Mouse (Mus musculus) cerebellum, adult (tissue): ENCODE data around the gene Csf3.
"Not testable (repeated sequence)": the region's sequence is repeated elsewhere in the genome, so short reads cannot be mapped to it uniquely, and the experiment has no call there.

Experiments
- ATAC-seq: cut with Nextera tagmentation; 2 replicates; pipeline ENCODE4 v1.9.2; 2017; ENCODE audit warnings: mild to moderate bottlenecking, moderate library complexity, mixed read lengths; ENCODE audit not compliant: insufficient number of reproducible peaks, low FRiP score, low TSS enrichment

The Csf3 gene

DNA sequence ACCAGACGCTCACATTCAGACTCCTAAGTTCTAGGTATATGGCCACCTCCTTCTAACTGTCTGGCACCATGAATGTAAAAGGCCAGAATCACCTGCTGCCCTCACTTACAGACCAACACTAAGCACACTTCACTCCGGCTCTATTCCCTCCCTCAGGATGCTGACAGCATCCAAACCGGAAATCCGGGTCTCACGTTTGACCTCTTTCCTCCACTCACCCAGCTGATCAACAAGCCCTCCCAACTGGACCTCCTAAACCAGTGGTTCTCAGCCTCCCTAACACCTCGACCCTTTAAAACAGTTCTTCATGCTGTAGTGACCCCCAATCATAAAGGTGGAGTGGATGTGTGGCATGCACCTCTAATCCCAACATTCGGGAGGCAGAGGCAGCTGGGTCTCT is 22.0 kb downstream of the Csf3 start:
- no peak for ATAC-seq

DNA sequence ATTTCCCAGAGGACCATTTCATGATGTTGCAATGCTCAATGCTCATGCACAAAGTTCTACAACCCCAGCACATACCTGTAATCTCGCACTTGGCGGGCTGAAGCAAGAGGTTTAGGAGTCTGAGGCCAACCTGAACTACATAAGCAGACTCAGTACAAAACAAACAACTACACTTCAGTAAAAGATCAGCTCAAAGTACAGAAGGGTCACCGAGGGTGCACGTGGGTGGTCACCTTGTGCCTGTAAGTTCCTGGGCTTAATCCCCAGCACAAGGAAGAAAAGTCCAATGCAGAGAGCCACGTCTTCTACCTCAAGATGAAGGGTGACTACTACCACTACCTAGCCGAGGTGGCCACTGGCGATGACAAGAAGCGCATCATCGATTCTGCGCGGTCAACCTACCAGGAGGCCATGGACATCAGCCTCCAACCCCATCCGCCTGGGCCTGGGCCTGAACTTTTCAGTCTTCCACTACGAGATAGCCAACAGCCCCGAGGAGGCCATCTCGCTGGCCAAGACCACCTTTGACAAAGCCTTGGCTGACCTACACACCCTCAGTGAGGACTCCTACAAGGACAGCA is 25.0 kb downstream of the Csf3 start:
- ATAC-seq = no peak

DNA sequence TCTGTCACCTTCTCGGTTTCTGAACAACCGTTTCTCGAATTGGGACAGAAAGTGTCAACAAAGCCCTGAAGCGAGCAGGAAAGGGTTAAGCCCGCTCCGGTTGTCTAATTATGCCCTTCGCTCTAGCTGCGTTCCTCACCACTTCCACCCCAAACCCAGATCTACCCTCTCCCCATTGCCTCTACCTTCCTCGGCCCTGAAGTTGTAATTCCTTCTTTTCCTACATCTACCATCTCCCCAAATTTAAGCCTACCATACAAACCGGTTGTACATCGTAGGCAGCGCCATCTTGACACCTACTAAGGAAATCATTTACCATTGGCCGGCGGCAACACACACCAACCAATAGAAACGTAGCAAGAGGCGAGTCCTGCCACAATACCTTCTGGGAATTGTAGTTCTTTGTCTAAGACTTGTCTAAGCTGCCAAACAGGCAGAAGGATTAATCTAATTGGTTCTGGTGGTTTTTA is 28.1 kb downstream of the Csf3 start, which contains the start of gene Med24:
Med24 (minus strand) TSS at position 317 of the 470 bp plus-strand sequence.
- ATAC-seq = peak; percentile 97

DNA sequence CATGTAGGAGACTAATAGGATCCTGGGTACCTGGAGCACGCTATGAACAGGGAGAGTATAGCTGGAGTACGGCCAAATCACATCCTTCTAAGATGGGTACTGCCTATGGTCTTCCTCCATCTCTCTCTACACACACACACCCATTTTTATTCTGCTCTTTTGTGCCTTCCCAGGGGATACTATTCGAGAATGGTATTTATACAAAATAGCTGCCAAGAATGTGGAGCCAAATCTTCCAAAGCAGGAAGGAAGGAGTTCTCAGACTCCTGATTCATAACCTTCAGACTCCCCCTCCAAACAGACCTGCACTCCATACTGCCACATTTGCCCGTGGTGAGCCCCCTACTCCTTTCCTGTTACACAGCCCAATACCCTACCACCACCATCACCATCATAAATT is 29.7 kb downstream of the Csf3 start:
- no peak for ATAC-seq

DNA sequence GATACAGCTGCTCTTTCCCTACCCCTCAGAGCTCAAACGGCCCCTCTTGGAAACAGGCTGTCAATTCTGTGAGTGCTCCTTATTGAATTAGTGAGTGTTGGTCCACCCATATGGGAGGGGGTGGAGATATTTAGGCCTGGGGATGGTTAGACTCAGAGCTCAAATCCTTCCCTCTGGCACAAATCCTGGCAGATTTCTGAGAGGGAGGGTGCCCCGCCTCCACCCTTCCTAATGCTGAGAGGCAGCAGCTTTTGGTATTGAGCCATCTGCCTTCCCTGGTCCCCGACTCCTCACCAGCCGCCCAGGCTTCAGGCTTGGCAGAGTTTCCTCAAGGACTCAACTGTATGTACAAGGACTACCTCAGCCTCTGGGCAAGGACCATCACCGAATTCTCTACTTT is 30.1 kb downstream of the Csf3 start:
- ATAC-seq = no peak

DNA sequence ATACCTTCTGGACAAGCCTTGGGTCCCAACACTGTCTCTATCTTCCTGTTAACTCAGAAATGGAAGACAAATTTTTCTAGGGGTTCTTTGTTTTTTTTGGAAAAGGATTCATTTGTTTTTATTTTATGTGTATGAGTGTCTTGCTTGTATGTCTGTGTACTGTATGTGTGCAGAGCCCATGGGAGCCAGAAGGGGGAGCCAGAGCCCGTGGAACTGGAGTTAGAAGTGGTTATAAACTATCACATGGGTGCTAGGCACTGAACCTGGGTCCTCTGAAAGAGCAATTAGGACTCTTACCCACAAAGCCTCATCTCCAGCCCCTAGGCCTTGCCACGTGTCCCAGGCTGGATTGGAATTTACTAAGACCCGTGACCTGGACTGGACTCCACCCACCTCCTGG is 33.0 kb downstream of the Csf3 start:
- ATAC-seq = no peak

DNA sequence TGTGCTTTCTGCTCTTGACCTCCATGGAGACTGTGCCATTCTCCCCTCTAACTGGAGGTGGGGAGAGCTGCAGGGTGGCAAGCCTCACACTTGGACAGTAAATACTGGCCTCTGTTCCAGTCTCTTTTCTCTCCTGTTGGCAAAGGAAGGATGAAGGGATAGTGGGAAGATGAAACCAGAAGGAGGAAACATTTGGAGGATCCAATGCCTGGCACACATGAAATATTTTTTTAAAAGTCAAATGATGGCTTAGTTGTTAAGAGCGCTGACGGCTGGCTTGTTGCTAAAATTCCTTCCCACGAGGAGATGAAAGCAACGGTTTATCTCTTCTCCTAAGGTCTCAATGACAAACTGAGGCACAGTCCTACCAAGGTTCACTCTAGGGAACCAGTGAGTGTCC is 34.0 kb downstream of the Csf3 start:
- no peak for ATAC-seq

DNA sequence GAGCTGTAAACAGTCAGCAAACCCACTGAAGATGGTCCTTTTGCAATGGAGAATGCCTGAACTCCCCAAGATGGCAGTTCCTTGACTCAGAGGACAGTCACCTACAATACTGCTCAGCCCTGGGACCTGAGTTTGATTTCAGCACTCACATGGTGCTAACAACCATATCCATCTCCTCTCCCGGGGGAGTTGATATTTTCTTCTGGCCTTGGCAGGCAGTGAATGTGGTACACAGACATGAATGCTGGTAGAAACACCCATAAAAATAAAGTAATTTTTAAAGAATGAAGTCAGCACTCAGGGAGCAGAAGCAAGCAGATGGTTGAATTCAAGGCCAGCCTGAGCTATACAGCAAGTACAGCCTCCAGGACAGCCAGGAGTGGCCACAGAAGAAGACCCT is 35.1 kb downstream of the Csf3 start:
- ATAC-seq = no peak

DNA sequence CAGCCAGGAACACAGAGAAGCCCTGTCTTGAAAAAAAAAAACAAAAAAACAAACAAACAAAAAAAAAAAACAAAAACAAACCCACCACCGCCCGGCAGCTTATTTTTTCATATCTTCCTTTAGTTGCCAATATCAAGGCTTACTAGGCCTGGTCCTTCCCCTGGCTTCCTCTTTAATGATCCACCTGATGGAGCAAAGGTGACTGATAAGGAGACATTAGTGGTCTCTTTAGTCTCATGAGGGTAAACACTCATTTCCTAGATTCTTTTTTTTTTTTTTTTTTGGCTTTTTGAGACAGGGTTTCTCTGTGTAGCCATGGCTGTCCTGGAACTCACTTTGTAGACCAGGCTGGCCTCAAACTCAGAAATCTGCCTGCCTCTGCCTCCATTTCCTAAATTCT is 36.2 kb downstream of the Csf3 start:
- not testable (repeated sequence) for ATAC-seq

DNA sequence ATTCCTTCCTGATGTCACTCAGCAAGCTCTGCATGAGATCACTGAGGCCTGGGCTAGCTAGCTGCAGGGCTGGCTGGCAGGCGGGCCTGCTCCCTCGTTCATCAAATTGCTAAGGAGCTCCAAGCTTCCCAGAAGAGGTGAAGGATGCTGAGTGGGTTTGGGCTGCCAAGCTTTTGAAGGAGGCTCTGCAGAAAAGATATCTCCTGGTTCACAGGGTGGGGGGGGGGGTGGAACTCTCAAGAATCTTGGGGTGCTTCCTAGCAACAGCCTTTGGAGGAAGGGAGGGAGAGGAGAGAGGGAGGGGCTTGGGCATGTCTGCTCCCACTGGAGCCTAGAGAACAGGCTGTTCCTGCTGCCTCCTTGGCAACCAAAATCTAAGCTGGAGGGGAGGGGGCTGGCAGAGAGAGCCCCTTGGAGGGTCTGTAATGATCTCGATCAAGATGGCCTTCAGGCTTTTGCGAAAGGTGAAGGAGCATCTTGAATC is 37.4 kb downstream of the Csf3 start:
- ATAC-seq = no peak

DNA sequence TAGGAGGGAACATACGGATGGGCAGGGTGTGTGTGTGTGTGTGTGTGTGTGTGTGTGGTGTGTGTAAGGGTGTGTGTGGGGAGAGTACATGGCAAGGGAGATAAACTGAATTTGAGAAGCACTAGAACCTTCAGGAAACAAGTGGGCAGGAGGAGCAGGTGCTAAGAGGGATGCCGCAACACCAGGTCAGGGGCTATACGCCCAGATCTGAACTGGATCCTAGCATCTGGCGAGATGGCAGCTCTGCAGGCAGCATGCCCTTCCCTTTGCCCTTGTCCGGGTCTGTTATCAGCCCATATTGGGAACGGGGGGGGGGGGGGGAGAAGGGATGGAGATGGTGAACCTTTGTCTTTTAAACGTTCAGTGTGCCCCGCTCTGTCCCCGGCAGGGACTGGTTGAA is 37.9 kb downstream of the Csf3 start:
- no peak for ATAC-seq

DNA sequence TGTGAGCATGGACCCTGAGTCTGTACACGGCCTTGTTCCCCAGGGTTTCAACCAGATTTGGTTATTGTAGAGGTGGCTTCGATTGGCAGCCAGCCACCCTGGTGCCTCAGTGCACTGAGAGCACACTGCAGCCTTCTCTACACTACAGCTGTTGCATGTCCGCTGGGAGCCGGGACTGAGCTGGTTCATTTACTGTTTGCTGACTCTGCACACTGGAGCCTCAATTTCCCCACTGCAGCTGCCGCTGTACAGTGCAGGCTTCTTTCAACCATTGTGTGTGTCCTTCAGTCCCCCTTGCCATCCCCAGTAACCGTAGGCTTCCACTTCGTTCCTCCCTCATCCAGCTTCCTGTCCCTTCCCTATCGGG is 38.9 kb downstream of the Csf3 start:
- no peak for ATAC-seq

DNA sequence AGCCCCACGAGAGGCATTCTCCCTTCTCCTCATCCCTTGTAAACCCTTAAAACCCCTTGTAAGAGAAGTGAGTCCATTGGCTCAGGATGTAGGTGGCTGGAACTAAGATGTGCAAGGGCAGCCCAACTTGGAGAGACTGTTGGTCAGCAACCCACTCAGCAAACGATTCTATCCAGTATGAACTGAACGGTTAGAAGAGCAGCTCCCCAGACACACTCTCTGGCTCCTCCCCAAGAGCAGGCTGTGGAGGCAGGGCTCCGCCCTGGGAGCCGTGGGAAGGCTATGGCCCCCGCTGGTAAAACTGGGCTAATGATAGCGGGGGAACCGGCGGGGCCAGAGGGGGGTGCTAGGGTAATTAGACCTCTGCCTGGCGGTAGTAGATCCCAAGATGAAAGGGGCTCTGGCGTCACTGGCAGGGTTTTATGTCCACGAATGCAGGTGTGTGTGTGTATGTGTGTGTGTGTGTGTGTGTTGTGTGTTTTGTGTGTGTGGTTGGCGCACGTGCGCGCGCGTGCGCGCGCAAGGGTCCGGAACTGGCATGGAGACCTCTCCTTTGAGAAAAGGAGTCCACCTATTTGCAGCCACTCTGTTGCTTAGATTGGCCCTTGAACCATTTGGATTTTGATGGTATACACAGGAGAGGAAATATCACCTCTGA is 39.5 kb downstream of the Csf3 start, which contains the start of gene Thra:
Thra (plus strand) TSS at position 246 of the 658 bp plus-strand sequence.
- ATAC-seq = no peak

DNA sequence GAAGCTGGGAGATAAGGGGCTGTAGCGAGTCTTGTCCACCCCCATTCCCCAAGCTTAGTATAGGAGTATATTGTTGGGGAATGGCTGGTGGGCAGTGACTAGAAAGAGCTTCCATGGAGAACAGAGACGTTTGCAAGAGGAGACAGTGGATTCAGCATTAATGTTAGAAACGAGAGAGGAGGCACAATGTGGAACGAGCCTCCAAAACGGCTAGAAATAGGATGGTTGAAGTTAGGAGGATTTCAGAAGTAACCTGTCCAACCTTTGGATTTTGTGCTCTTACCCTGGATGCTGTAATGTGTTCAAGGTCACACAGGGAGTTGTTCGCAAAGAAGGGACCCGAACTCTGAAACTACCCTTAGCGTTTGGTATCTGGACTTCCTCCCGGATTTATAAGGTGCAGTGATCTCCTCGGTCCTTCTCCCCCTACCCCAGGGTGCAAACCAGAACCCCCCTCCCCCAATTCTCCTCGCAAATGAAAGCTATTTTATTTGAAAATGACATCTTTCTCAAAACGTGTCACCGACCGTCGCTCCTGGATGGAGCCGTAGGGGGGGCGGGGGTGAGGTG is 40.1 kb downstream of the Csf3 start:
- ATAC-seq = no peak

DNA sequence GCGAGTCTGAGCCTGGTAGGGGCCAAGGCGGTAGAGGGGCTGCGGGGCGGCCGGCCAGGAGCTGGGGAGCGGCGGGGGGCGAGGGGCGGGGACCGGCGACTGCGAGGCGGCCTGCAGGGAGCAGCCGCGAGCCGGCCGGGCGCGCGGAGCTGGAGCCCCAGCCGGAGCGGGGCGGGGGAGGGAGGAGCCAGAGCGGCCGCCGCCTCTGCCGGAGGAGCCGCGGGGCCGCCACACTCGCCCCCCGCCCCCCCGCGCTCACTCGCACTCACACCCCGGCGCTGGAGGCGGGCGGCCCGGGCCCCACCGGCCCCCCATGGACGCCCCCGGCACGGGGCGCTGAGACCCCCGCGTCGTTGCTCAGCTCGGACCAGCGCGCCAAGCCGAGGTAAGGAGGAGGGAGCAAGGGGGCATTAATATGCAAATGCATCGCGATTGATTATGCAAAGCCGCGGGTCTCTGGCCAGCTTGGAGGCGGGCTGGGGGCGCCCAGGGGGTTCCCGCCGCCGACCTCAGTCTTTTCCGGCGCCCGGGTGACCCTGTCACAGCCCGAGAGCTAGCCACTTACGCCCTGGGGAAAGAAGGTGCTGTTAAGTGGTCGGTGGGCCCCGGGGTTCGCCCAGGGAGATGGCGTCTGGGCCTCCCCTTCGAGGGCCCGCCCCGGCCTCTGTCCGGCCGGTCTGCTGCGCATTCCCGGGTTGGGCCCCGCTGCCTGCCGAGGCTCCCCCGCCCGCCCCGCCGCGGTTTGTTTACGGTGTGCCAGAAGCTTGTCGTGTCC is 40.7 kb downstream of the Csf3 start:
- ATAC-seq = peak; percentile 49; the same call in 1 of the 2 replicates

DNA sequence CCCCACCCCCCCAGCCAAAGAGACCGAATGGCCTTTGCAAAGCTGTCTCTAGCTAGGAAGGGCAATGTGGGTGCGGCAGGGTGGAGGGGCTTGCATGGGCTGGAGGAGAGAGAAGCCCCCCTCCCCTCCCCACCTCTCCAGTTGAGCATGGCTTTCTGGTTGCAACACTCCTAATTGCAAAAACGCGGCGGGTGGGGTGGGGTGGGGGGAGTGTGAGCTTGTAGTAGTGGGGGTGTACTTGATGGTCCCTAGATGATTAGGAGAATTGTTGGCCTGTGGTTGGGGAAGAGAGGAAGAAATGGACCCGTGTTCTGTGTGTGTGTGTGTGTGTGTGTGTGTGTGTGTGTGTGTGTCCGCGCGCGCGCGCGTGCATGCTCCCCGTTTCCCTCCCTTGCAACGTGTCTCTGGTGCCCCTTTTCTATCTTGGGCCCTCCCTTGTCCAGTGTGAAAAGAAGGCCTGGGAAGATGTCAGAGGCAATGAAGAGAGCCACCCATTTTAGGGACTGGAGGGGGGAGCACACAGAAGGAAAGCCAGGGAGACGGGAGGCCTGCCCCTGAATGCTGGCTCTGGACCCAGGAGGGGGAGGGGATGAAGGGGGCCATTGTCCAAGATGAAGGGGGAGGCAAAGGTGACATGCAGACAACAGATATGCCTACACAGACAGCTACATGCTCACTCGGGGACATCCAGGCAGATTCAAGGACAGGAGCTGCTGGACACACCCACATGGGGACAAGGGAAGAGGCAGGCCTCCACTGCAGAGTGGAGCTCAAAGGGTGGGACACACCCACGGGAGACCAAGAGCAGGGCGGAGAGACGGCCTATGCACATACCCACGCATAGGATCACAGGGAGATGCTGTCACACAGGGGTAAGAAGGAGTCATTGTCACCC is 41.6 kb downstream of the Csf3 start:
- no peak for ATAC-seq

DNA sequence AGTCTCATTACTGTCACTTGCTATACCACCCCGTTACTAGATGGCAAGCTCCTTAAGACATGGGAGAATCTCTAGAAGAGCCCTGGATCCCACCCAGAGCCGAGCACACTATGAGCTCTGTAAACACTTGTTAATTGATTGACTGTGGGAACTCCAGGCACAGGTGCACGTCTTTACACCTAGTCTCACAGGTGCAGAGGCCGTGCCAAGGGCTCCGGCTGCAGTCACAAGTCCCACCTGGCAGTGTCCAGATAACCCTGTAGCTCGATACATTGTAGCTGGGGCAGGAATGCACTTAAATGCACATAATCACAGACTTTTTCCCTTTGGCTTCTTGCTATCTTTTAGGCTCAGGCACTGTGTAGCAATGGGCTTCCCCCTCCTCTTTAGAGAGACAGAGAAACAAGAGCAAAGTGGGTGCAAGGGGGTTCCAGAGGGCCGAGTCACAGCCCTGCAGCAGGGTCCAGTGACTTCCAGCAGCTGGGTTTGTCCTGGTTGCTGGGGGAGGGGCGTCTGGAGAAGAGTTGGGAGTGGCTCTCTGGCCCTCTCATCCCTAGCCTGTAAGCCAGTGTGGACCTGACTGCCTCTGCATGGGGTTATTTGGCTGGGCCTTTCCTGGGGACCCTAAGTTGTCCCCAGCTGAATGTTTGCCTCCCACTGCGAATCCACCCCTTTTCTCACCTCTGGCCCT is 42.7 kb downstream of the Csf3 start:
- no peak for ATAC-seq

DNA sequence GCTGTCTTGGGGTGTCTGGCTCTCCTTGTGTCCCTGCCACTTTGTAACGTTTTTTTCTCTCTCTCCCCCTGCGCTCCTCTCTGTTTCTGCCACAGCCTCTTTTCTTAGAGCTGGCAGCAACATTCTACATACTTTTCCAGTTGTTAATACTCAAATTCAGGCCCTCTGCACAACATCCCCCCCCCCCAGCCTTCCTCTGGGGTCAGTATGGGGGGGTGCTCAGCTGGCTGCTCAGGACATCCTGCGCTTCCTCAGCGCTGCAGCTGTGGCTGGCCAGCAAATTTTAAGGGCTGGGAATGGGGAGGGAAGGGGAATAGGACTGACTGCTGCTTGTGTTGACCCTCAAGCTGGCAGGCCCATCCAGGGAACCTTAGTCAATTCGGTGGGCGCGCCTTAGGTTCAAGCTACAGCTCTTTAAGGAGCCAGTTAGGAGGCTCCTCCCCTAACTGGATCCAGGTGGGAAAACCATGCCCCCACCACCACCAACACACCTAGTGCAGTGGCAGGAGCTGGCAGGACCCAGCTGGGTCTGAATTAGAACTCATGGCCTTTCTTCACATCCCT is 43.5 kb downstream of the Csf3 start:
- ATAC-seq = no peak
